Mouse (Mus musculus): ENCODE measurements at regions not wholly inside any gene's neighbourhood (a gene's known extent, or its start where the extent isn't known, plus 50 kb on each side); places are given as distances from the start of the nearest gene placed in this dataset.

- no peak for DNase-seq (ENCODE audit: low spot score in 2 of 2)
Measured at GRCm38 (mm10) chr16:52746186-52746585, 292.3 kb upstream of the Alcam start.

GRCm38 (mm10) chr16:52744720-52745119, 290.8 kb upstream of the Alcam start:
- DNase-seq (ENCODE audit: low spot score in 2 of 2), result no peak

GRCm38 (mm10) chr16:52742166-52742565, 288.3 kb upstream of the Alcam start:
- DNase-seq (ENCODE audit: low spot score in 2 of 2), result no peak

GRCm38 (mm10) chr16:52726120-52726844, 272.4 kb upstream of the Alcam start:
- no peak for DNase-seq (ENCODE audit: low spot score in 2 of 2)

GRCm38 (mm10) chr16:52718231-52718932, 264.5 kb upstream of the Alcam start:
- DNase-seq (ENCODE audit: low spot score in 2 of 2), result no peak

GRCm38 (mm10) chr16:52690272-52690671, 236.4 kb upstream of the Alcam start:
- no peak for DNase-seq (ENCODE audit: low spot score in 2 of 2)

- no peak for DNase-seq (ENCODE audit: low spot score in 2 of 2)
Measured at GRCm38 (mm10) chr16:52654825-52655224, 201.0 kb upstream of the Alcam start.

All from cerebellum, postnatal 4 days (tissue).